Mouse (Mus musculus) heart, embryonic 16.5 days (tissue): Measurements from ENCODE around the gene Efcab8. TPM values are rescaled to one million over a fixed set of nuclear protein-coding genes. Genes with fewer than 3 reads are reported as not detected.

Experiments used
- ATAC-seq: fragments of 200-750 bp; cut with Nextera tagmentation; replicated peaks from 2 replicates; pipeline ENCODE4 v1.8.0; 2017; ENCODE audit warnings: moderate number of reproducible peaks; ENCODE audit not compliant: insufficient read depth, low FRiP score; ENCODE audit errors: extremely low read depth
- H3K27ac ChIP-seq: fragments of 300-500 bp; sonication (generic); 2 replicates; pipeline ENCODE4 v1.5.1; 2014; ENCODE audit warnings: mild to moderate bottlenecking, low read length, control low read depth, moderate library complexity
- H3K27me3 ChIP-seq: fragments of 300-500 bp; sonication (generic); 2 replicates; pipeline ENCODE4 v1.6.1; 2014; ENCODE audit warnings: low read length, mixed read lengths; ENCODE audit not compliant: control insufficient read depth, insufficient read depth
- H3K36me3 ChIP-seq: fragments of 300-500 bp; sonication (generic); 2 replicates; pipeline ENCODE4 v1.6.1; 2014; ENCODE audit not compliant: control insufficient read depth, insufficient read depth
- H3K4me1 ChIP-seq: fragments of 300-500 bp; sonication (generic); 2 replicates; pipeline ENCODE4 v1.6.1; 2014; ENCODE audit warnings: low read length, mixed read lengths; ENCODE audit not compliant: control insufficient read depth, insufficient read depth
- H3K4me2 ChIP-seq: fragments of 300-500 bp; sonication (generic); 2 replicates; pipeline ENCODE4 v1.6.1; 2014; ENCODE audit warnings: low read depth, mild to moderate bottlenecking, control low read depth, low read length
- H3K4me3 ChIP-seq: fragments of 300-500 bp; sonication (generic); 2 replicates; pipeline ENCODE4 v1.5.1; 2014; ENCODE audit warnings: mild to moderate bottlenecking, control low read depth, low read length
- H3K9ac ChIP-seq: fragments of 300-500 bp; sonication (generic); 2 replicates; pipeline ENCODE4 v1.6.1; 2014; ENCODE audit warnings: low read length, control low read depth
- H3K9me3 ChIP-seq: fragments of 300-500 bp; sonication (generic); replicated peaks from 2 replicates; pipeline ENCODE4 v1.6.1; 2016; ENCODE audit warnings: low read length; ENCODE audit not compliant: control insufficient read depth
- WGBS: fragments of 180-500 bp; shearing (Covaris S2); extraction: QIAGEN DNeasy Blood & Tissue Kit; methylation state at CpG from one replicate; pipeline ENCODE4 v1.1.7; 2014; 5-methylcytosine and 5-hydroxymethylcytosine counted together
- polyA plus RNA-seq: library from polyadenylated mRNA; unstranded; fragments of >200 nt; fragmentation: Nextera tagmentation; extraction: Ambion mirVana; gene quantifications from 2 replicates; pipeline ENCODE4 v1.2.1, GENCODE M21; 2015

The Efcab8 gene
- polyA plus RNA-seq, 1 experiment from 2014 or later, result 0.14 TPM

- Histone ChIP-seq H3K27ac (no peak within 1 kb of the TSS), H3K36me3 (no peaks in the 10 kb centered on the region), H3K9ac (no peak within 1 kb of the TSS), H3K27me3 (no peaks in the 10 kb centered on the region), H3K4me1 (no peaks in the 10 kb centered on the region), H3K4me2 (no peak within 1 kb of the TSS), H3K9me3 (no peaks in the 10 kb centered on the region), H3K4me3 (no peak within 1 kb of the TSS)
- WGBS, result 77% methylated on average over 4 of the region's 4 CpGs
- no peak for ATAC-seq
Measured at GRCm38 (mm10) chr2:153870984-153871383, 91.3 kb downstream of the Efcab8 start, which contains the start of gene Sun5. Sun5 (minus strand) TSS chr2:153871084.

DNA sequence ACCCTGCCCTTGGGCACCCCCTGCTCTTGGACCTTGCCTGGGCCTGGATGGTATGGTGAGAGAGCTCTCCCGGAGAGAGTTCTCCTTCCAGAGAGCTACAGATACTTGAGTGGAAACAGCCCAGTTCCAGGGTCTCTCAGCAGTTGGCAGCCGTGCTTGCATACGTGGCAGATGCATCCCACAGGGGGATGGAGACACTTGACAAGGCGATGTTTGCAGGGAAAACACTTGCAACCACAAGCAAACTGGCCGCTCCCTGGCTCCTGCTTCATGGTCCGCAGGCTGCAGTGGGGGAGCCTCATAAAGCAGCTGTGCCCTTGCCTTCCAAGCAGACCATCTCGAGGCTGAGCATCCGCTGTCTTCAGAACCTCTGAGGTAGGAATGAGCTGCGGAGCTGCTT, 95.0 kb downstream of the Efcab8 start, which contains the start of gene Bpifb2:
Gene Bpifb2, plus strand, starts transcription at position 301 of the 400 bp plus-strand sequence.
- Histone ChIP-seq H3K27ac (no peak within 1 kb of the TSS), H3K4me3 (no peak within 1 kb of the TSS), H3K36me3 (no peaks in the 10 kb centered on the region), H3K9me3 (no peaks in the 10 kb centered on the region), H3K4me2 (no peak within 1 kb of the TSS), H3K4me1 (no peaks in the 10 kb centered on the region), H3K9ac (no peak within 1 kb of the TSS), H3K27me3 (no peaks in the 10 kb centered on the region)
- no peak for ATAC-seq
- WGBS, result 58% methylated on average over 9 of the region's 9 CpGs

Other genes with a start within 250 kb of the Efcab8 start
- gene Nol4l, start 250.0 kb upstream of the Efcab8 start, polyA plus RNA-seq, result 7.0 and 8.5 TPM in 2 replicates
- 57.3 and 58.5 TPM in 2 replicates for gene Commd7, start 147.2 kb upstream of the Efcab8 start, polyA plus RNA-seq
- gene Dnmt3b, start 130.5 kb upstream of the Efcab8 start, polyA plus RNA-seq, result 7.5 and 8.1 TPM in 2 replicates
- not detected in 2 replicates for gene Dnmt3c, start 83.3 kb upstream of the Efcab8 start, polyA plus RNA-seq
- 236 and 246 TPM in 2 replicates for gene Mapre1, start 38.7 kb upstream of the Efcab8 start, polyA plus RNA-seq
- gene Sun5, start 91.2 kb downstream of the Efcab8 start, polyA plus RNA-seq, result not detected in 2 replicates
- not detected in 2 replicates for gene Bpifb2, start 95.1 kb downstream of the Efcab8 start, polyA plus RNA-seq
- not detected in 2 replicates for gene Bpifb6, start 120.5 kb downstream of the Efcab8 start, polyA plus RNA-seq
- gene Bpifb3, start 138.3 kb downstream of the Efcab8 start, polyA plus RNA-seq, result not detected in 2 replicates
- not detected in 2 replicates for gene Bpifb4, start 158.3 kb downstream of the Efcab8 start, polyA plus RNA-seq
- not detected in 2 replicates for gene Bpifa6, start 195.0 kb downstream of the Efcab8 start, polyA plus RNA-seq
- gene Bpifa2, start 228.3 kb downstream of the Efcab8 start, polyA plus RNA-seq, result not detected in 2 replicates